In the genomic region with DNA sequence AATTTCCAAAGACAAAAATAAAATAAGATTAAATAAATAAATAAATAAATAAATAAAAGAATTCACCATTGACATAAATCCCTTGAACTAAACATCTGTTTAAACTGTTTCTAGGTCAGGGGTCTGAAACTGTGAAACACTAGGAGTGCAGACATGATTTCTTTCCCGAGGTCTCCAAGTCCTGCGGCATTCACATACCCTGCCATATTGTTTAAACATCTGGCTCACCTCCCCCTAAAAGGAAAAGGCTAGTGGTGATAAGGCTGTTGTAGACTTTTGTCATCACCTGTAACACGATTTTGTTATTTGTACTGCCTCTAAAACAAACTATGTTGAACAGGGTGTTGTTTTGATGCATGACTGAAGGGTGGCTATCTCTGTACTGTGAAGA, we compare ENCODE assay signal across 24 mouse cellular contexts.
A peak's percentile ranks its signal among the peaks of the same experiment; 100 is the strongest.
DNase-seq lines count a peak whose midpoint lies in the region; ATAC-seq and TF ChIP-seq lines count a peak whose summit lies in the region.
"Had no signal": no experiment of that assay in that cellular context is flagged by ENCODE, and none has a peak within 500 bp of the region (broad histone marks: within the 10 kb centered on the region; RNA-seq: fewer than 3 reads in every experiment).

No protein-coding gene starts in this region.

- TF ChIP-seq EP300 in heart, postnatal 0 days (IDR thresholded peaks at IDR 0.05; ENCODE audit: low read depth), result no peak
- no peak for TF ChIP-seq EP300 in liver, postnatal 0 days (IDR thresholded peaks at IDR 0.05; ENCODE audit: low read depth)

- no peak overlapping the region for H3K9ac ChIP-seq in embryonic facial prominence, embryonic 13.5 days
- H3K9ac ChIP-seq in heart, postnatal 0 days (replicated peaks; ENCODE audit: low read depth, low read length), result no peak overlapping the region
- H3K9ac ChIP-seq in liver, postnatal 0 days (replicated peaks), result no peak overlapping the region
- H3K9ac ChIP-seq in liver, embryonic 12.5 days, result no peak overlapping the region
- H3K9ac ChIP-seq in hindbrain, embryonic 12.5 days, result no peak overlapping the region
- H3K9ac ChIP-seq: forebrain, embryonic 13.5 days; heart, embryonic 15.5 days; hindbrain, embryonic 13.5 days; intestine, embryonic 15.5 days had no signal

- no peak for ATAC-seq in embryonic facial prominence, embryonic 13.5 days (ENCODE audit: insufficient number of reproducible peaks, insufficient read depth, low FRiP score, low TSS enrichment, low read depth)
- ATAC-seq in heart, postnatal 0 days (ENCODE audit: insufficient read depth, low read depth), result no peak
- no peak for ATAC-seq in liver, postnatal 0 days
- no peak for ATAC-seq in liver, embryonic 12.5 days
- no peak for ATAC-seq in hindbrain, embryonic 12.5 days (ENCODE audit: low FRiP score)
- ATAC-seq: intestine, embryonic 15.5 days had no signal

- DNase-seq in embryonic facial prominence, embryonic 10.5 days (ENCODE audit: low spot score), result no peak
- DNase-seq in heart, postnatal 0 days (ENCODE audit: low spot score), result no peak
- DNase-seq in heart, postnatal 14 days, result no peak
- DNase-seq in liver, postnatal 0 days, result no peak
- DNase-seq: adrenal gland, adult 2 months; adrenal gland, postnatal 14 days; B cell, adult 2 months; cerebellum, adult 11-12 months; cerebellum, adult 8-10 months; cerebellum, postnatal 10 days; cerebellum, postnatal 36 days; gastrocnemius, adult 2 months; gastrocnemius, postnatal 14 days; heart, adult 18-20 months; kidney, adult 11 months had no signal

- 0 out of 2 replicates have a peak overlapping the region, but pooled peaks have one; percentile 18 for H3K27ac ChIP-seq in embryonic facial prominence, embryonic 13.5 days
- H3K27ac ChIP-seq in embryonic facial prominence, embryonic 10.5 days (replicated peaks), result no peak overlapping the region
- H3K27ac ChIP-seq in heart, postnatal 0 days (ENCODE audit: low read depth), result peak overlapping the region; percentile 35; the same call in 1 of the 2 replicates
- H3K27ac ChIP-seq in liver, postnatal 0 days (ENCODE audit: low read depth), result 0 out of 2 replicates have a peak overlapping the region, but pooled peaks have one; percentile 4
- H3K27ac ChIP-seq in liver, embryonic 12.5 days, result no peak overlapping the region
- no peak overlapping the region for H3K27ac ChIP-seq in hindbrain, embryonic 12.5 days
- H3K27ac ChIP-seq: forebrain, embryonic 10.5 days; forebrain, embryonic 13.5 days; heart, embryonic 15.5 days; hindbrain, embryonic 13.5 days; intestine, embryonic 15.5 days had no signal

- WGBS in embryonic facial prominence, embryonic 13.5 days, result 41% methylated on average over 3 of the region's 3 CpGs
- WGBS in embryonic facial prominence, embryonic 10.5 days, result 58% methylated on average over 3 of the region's 3 CpGs
- WGBS in heart, postnatal 0 days, result 33% methylated on average over 3 of the region's 3 CpGs
- WGBS in liver, postnatal 0 days (ENCODE audit: insufficient replicate concordance), result 45% methylated on average over 3 of the region's 3 CpGs
- 52% methylated on average over 3 of the region's 3 CpGs for WGBS in liver, embryonic 12.5 days (ENCODE audit: insufficient replicate concordance)
- 71% methylated on average over 3 of the region's 3 CpGs for WGBS in hindbrain, embryonic 12.5 days

- peaks cover 77% of the 10 kb centered on the region for H3K4me1 ChIP-seq in embryonic facial prominence, embryonic 13.5 days
- peaks cover 24% of the 10 kb centered on the region for H3K4me1 ChIP-seq in embryonic facial prominence, embryonic 10.5 days
- H3K4me1 ChIP-seq in heart, postnatal 0 days (ENCODE audit: control insufficient read depth, insufficient read depth), result peaks cover 83% of the 10 kb centered on the region
- H3K4me1 ChIP-seq in liver, postnatal 0 days (ENCODE audit: insufficient read depth), result peaks cover 28% of the 10 kb centered on the region
- H3K4me1 ChIP-seq in liver, embryonic 12.5 days, result no peaks in the 10 kb centered on the region; the same call in 1 of the 2 replicates
- 0 out of 2 replicates have a peak, but pooled peaks cover 3% of the 10 kb centered on the region for H3K4me1 ChIP-seq in hindbrain, embryonic 12.5 days

- no peaks in the 10 kb centered on the region for H3K9me3 ChIP-seq in embryonic facial prominence, embryonic 13.5 days
- no peaks in the 10 kb centered on the region for H3K9me3 ChIP-seq in embryonic facial prominence, embryonic 10.5 days
- no peaks in the 10 kb centered on the region for H3K9me3 ChIP-seq in heart, postnatal 0 days (replicated peaks; ENCODE audit: control insufficient read depth, low read length)
- H3K9me3 ChIP-seq in liver, postnatal 0 days (ENCODE audit: low read length), result no peaks in the 10 kb centered on the region
- H3K9me3 ChIP-seq in liver, embryonic 12.5 days (replicated peaks), result no peaks in the 10 kb centered on the region
- H3K9me3 ChIP-seq in hindbrain, embryonic 12.5 days (replicated peaks), result no peaks in the 10 kb centered on the region
- H3K9me3 ChIP-seq: forebrain, embryonic 10.5 days; forebrain, embryonic 13.5 days; heart, embryonic 15.5 days; hindbrain, embryonic 13.5 days; intestine, embryonic 15.5 days had no signal

- intact Hi-C loops in heart, postnatal 14 days (cut with DNase I), result no loop called here

- peaks cover 4% of the 10 kb centered on the region; the same call in 1 of the 2 replicates for H3K36me3 ChIP-seq in embryonic facial prominence, embryonic 13.5 days
- H3K36me3 ChIP-seq in embryonic facial prominence, embryonic 10.5 days (replicated peaks), result no peaks in the 10 kb centered on the region
- H3K36me3 ChIP-seq in heart, postnatal 0 days (replicated peaks; ENCODE audit: control insufficient read depth, insufficient read depth, low read length), result no peaks in the 10 kb centered on the region
- no peaks in the 10 kb centered on the region for H3K36me3 ChIP-seq in liver, postnatal 0 days (replicated peaks; ENCODE audit: insufficient read depth, low read length)
- H3K36me3 ChIP-seq in liver, embryonic 12.5 days, result no peaks in the 10 kb centered on the region
- H3K36me3 ChIP-seq in hindbrain, embryonic 12.5 days, result no peaks in the 10 kb centered on the region; the same call in 1 of the 2 replicates
- H3K36me3 ChIP-seq: forebrain, embryonic 10.5 days; heart, embryonic 15.5 days; hindbrain, embryonic 13.5 days; intestine, embryonic 15.5 days had no signal

- no peaks in the 10 kb centered on the region for H3K27me3 ChIP-seq in embryonic facial prominence, embryonic 13.5 days
- no peaks in the 10 kb centered on the region for H3K27me3 ChIP-seq in embryonic facial prominence, embryonic 10.5 days (replicated peaks; ENCODE audit: low read depth, poor library complexity, severe bottlenecking)
- H3K27me3 ChIP-seq in heart, postnatal 0 days (ENCODE audit: control insufficient read depth, insufficient read depth, low read length), result no peaks in the 10 kb centered on the region
- H3K27me3 ChIP-seq in liver, postnatal 0 days (ENCODE audit: insufficient read depth, low read length), result no peaks in the 10 kb centered on the region
- H3K27me3 ChIP-seq in liver, embryonic 12.5 days (replicated peaks), result no peaks in the 10 kb centered on the region
- H3K27me3 ChIP-seq in hindbrain, embryonic 12.5 days, result no peaks in the 10 kb centered on the region
- H3K27me3 ChIP-seq: forebrain, embryonic 13.5 days; heart, embryonic 15.5 days; hindbrain, embryonic 13.5 days; intestine, embryonic 15.5 days had no signal

- H3K4me3 ChIP-seq in embryonic facial prominence, embryonic 13.5 days, result no peak overlapping the region
- no peak overlapping the region for H3K4me3 ChIP-seq in embryonic facial prominence, embryonic 10.5 days
- no peak overlapping the region for H3K4me3 ChIP-seq in heart, postnatal 0 days (ENCODE audit: low read depth, low read length)
- no peak overlapping the region for H3K4me3 ChIP-seq in liver, postnatal 0 days (ENCODE audit: low read depth, low read length)
- H3K4me3 ChIP-seq in liver, embryonic 12.5 days, result no peak overlapping the region
- no peak overlapping the region for H3K4me3 ChIP-seq in hindbrain, embryonic 12.5 days
- H3K4me3 ChIP-seq: forebrain, embryonic 10.5 days; forebrain, embryonic 13.5 days; gastrocnemius, adult 2 months; heart, embryonic 15.5 days; hindbrain, embryonic 13.5 days; intestine, embryonic 15.5 days had no signal

- TF ChIP-seq CTCF in heart, postnatal 0 days (IDR thresholded peaks at IDR 0.05; ENCODE audit: low read depth), result no peak
- TF ChIP-seq CTCF in liver, postnatal 0 days (IDR thresholded peaks at IDR 0.05; ENCODE audit: low read depth), result no peak

- H3K4me2 ChIP-seq in embryonic facial prominence, embryonic 13.5 days, result no peak overlapping the region
- no peak overlapping the region for H3K4me2 ChIP-seq in heart, postnatal 0 days (ENCODE audit: low read depth, low read length)
- no peak overlapping the region for H3K4me2 ChIP-seq in liver, postnatal 0 days (ENCODE audit: low read depth, low read length)
- H3K4me2 ChIP-seq in liver, embryonic 12.5 days, result no peak overlapping the region
- H3K4me2 ChIP-seq in hindbrain, embryonic 12.5 days (replicated peaks), result no peak overlapping the region
- H3K4me2 ChIP-seq: forebrain, embryonic 13.5 days; heart, embryonic 11.5 days; heart, embryonic 15.5 days; hindbrain, embryonic 13.5 days; intestine, embryonic 15.5 days had no signal

Comparison
In these comparisons a context has a peak if more than half of its experiments do, and no peak if none do; other contexts are left out.
1. H3K27ac ChIP-seq: peak in embryonic facial prominence, embryonic 13.5 days (single experiment), heart, postnatal 0 days (single experiment) and liver, postnatal 0 days (single experiment); none in embryonic facial prominence, embryonic 10.5 days (single experiment), liver, embryonic 12.5 days (single experiment) and hindbrain, embryonic 12.5 days (single experiment).